Mouse (Mus musculus) CH12.LX (cell line): ENCODE results near the gene Tmem212.

Experiments
- BHLHE40 ChIP-seq: IDR thresholded peaks from 2 replicates; pipeline ENCODE4 v1.6.1; 2011; ENCODE audit warnings: mild to moderate bottlenecking, low read depth, low read length, improper control_type of control experiment
- CTCF ChIP-seq, 2 experiments: IDR thresholded peaks in 1 of 2; conservative IDR thresholded peaks in 1 of 2; 2 replicates each; pipeline ENCODE4 v1.5.1; 2011 to 2012; ENCODE audit warnings: low read depth in 2 of 2, low read length in 2 of 2, improper control_type of control experiment in 1 of 2, inconsistent platforms in 1 of 2, mild to moderate bottlenecking in 1 of 2, moderate library complexity in 1 of 2
- E2F4 ChIP-seq: IDR thresholded peaks from 2 replicates; pipeline ENCODE4 v1.6.1; 2011; ENCODE audit warnings: low read depth, low read length, improper control_type of control experiment; ENCODE audit not compliant: insufficient replicate concordance
- MAX ChIP-seq: IDR thresholded peaks from 2 replicates; pipeline ENCODE4 v1.6.1; 2011; ENCODE audit warnings: low read length, improper control_type of control experiment
- POLR2A ChIP-seq: IDR thresholded peaks from 2 replicates; pipeline ENCODE4 v1.6.1; 2011; ENCODE audit warnings: low read depth, mild to moderate bottlenecking, improper control_type of control experiment, low read length
- SIN3A ChIP-seq: IDR thresholded peaks from 2 replicates; pipeline ENCODE4 v1.6.1; 2012; ENCODE audit warnings: low read length, improper control_type of control experiment, inconsistent platforms
- USF1 ChIP-seq: IDR thresholded peaks from 2 replicates; pipeline ENCODE4 v1.6.1; 2014; ENCODE audit warnings: low read depth, mild to moderate bottlenecking, inconsistent platforms, low read length, improper control_type of control experiment

- TF ChIP-seq CTCF (conservative IDR thresholded peaks at IDR 0.05 in 1 of 2, IDR thresholded peaks at IDR 0.05 in 1 of 2; ENCODE audit: low read depth in 2 of 2, low read length in 2 of 2) (no peak), POLR2A (no peak), USF1 (no peak), E2F4 (no peak), BHLHE40 (no peak), SIN3A (no peak), MAX (no peak)
These were observed 25.3 kb upstream of the Tmem212 start for GRCm38 (mm10) chr3:27921268-27922020.
